Mouse (Mus musculus): Measurements from ENCODE around the gene Nlgn2. TPM values are rescaled to one million over a fixed set of nuclear protein-coding genes. Genes with fewer than 3 reads are reported as not detected.

Nlgn2 gene
- total RNA-seq, 4 experiments from 2014 or later, result 1.3 to 2.4 (median 1.7) TPM

GRCm38 (mm10) chr11:69797924-69798323 is 39.7 kb downstream of the Nlgn2 start:
- DNase-seq (ENCODE audit: low spot score in 2 of 2), result no peak

- no peak for DNase-seq (ENCODE audit: low spot score in 2 of 2)
Measured at GRCm38 (mm10) chr11:69795983-69796435, 41.6 kb downstream of the Nlgn2 start.

GRCm38 (mm10) chr11:69795168-69795982 is 42.2 kb downstream of the Nlgn2 start, which contains the start of gene Chrnb1:
Gene Chrnb1, minus strand, starts transcription at chr11:69795943.
- DNase-seq (ENCODE audit: low spot score in 2 of 2), result peak; percentile 93 to 95

- no peak for DNase-seq (ENCODE audit: low spot score in 2 of 2)
Measured at GRCm38 (mm10) chr11:69793429-69793828, 44.2 kb downstream of the Nlgn2 start.

- no peak for DNase-seq (ENCODE audit: low spot score in 2 of 2)
Measured at GRCm38 (mm10) chr11:69791420-69791819, 46.2 kb downstream of the Nlgn2 start.

- DNase-seq (ENCODE audit: low spot score in 2 of 2), result no peak
Measured at GRCm38 (mm10) chr11:69789431-69789830, 48.2 kb downstream of the Nlgn2 start.

- DNase-seq (ENCODE audit: low spot score in 2 of 2), result no peak
Measured at GRCm38 (mm10) chr11:69787306-69787705, 50.3 kb downstream of the Nlgn2 start.

- no peak for DNase-seq (ENCODE audit: low spot score in 2 of 2)
Measured at GRCm38 (mm10) chr11:69784793-69785272, 52.8 kb downstream of the Nlgn2 start.

GRCm38 (mm10) chr11:69781828-69782227 is 55.8 kb downstream of the Nlgn2 start:
- no peak for DNase-seq (ENCODE audit: low spot score in 2 of 2)

GRCm38 (mm10) chr11:69778985-69779384 is 58.6 kb downstream of the Nlgn2 start:
- DNase-seq (ENCODE audit: low spot score in 2 of 2), result no peak

- DNase-seq (ENCODE audit: low spot score in 2 of 2), result no peak
Measured at GRCm38 (mm10) chr11:69778258-69778982, 59.2 kb downstream of the Nlgn2 start.

GRCm38 (mm10) chr11:69777504-69778257 is 59.9 kb downstream of the Nlgn2 start:
- DNase-seq (ENCODE audit: low spot score in 2 of 2), result no peak

GRCm38 (mm10) chr11:69776488-69776887 is 61.1 kb downstream of the Nlgn2 start:
- no peak for DNase-seq (ENCODE audit: low spot score in 2 of 2)

- no peak for DNase-seq (ENCODE audit: low spot score in 2 of 2)
Measured at GRCm38 (mm10) chr11:69775716-69776115, 61.9 kb downstream of the Nlgn2 start.

- DNase-seq (ENCODE audit: low spot score in 2 of 2), result no peak
Measured at GRCm38 (mm10) chr11:69774961-69775360, 62.6 kb downstream of the Nlgn2 start.

Small RNAs within 50 kb of the gene (microRNA-seq; reads per million reads assigned to microRNA genes)
- gene Mir6924, result not detected

Other genes with a start within 250 kb of the Nlgn2 start
- 100 to 1,000 TPM; 333 to 372 (median 353) TPM for gene Atp1b2, start 231.8 kb downstream of the Nlgn2 start, total RNA-seq (2022)
- not detected for gene Shbg, start 219.9 kb downstream of the Nlgn2 start, total RNA-seq (2022)
- 1 to 10 TPM; 1.4 to 3.8 (median 2.7) TPM for gene Sat2, start 215.8 kb downstream of the Nlgn2 start, total RNA-seq (2022)
- gene Fxr2, start 204.8 kb downstream of the Nlgn2 start, total RNA-seq (2022), result 100 to 1,000 TPM; 104 to 114 (median 108) TPM
- gene Sox15, start 182.5 kb downstream of the Nlgn2 start, total RNA-seq (2022), result not detected
- 1 to 10 TPM; 7.3 to 8.8 (median 8.3) TPM for gene Mpdu1, start 175.1 kb downstream of the Nlgn2 start, total RNA-seq (2022)
- 1 to 10 TPM in 3 of 4 experiments, under 1 TPM in 1; 0.73 to 3.7 (median 1.4) TPM for gene Cd68, start 171.6 kb downstream of the Nlgn2 start, total RNA-seq (2022)
- 100 to 1,000 TPM in 1 of 4 experiments, 10 to 100 TPM in 3; 81.9 to 109 (median 91.5) TPM for gene Eif4a1, start 165.4 kb downstream of the Nlgn2 start, total RNA-seq (2022)
- 10 to 100 TPM; 25.7 to 29.4 (median 28.3) TPM for gene Senp3, start 155.7 kb downstream of the Nlgn2 start, total RNA-seq (2022)
- under 1 TPM in 3 of 4 experiments, not detected in 1; 0.48 to 0.56 (median 0.54) TPM for gene Tnfsf13, start 152.0 kb downstream of the Nlgn2 start, total RNA-seq (2022)
- gene Tnfsf12, start 141.9 kb downstream of the Nlgn2 start, total RNA-seq (2022), result 1 to 10 TPM; 6.0 to 9.0 (median 7.1) TPM
- 1 to 10 TPM; 1.3 to 1.7 (median 1.6) TPM for gene Tnfsfm13, start 141.7 kb downstream of the Nlgn2 start, total RNA-seq (2022)
- 10 to 100 TPM; 27.8 to 38.4 (median 35.3) TPM for gene Polr2a, start 79.1 kb downstream of the Nlgn2 start, total RNA-seq (2022)
- not detected for gene Slc35g3, start 75.8 kb downstream of the Nlgn2 start, total RNA-seq (2022)
- gene Zbtb4, start 71.9 kb downstream of the Nlgn2 start, total RNA-seq (2022), result 10 to 100 TPM; 35.6 to 40.3 (median 38.5) TPM
- 10 to 100 TPM; 25.2 to 33.8 (median 28.9) TPM for gene Chrnb1, start 41.8 kb downstream of the Nlgn2 start, total RNA-seq (2022)
- 1 to 10 TPM; 2.5 to 5.8 (median 4.0) TPM for gene Fgf11, start 35.9 kb downstream of the Nlgn2 start, total RNA-seq (2022)
- under 1 TPM; 0.17 to 0.31 (median 0.24) TPM for gene Tmem102, start 32.2 kb downstream of the Nlgn2 start, total RNA-seq (2022)
- gene Gm39566, start 22.5 kb downstream of the Nlgn2 start, total RNA-seq (2022), result not detected
- gene Spem2, start 19.3 kb downstream of the Nlgn2 start, total RNA-seq (2022), result not detected
- not detected for gene Spem1, start 15.6 kb downstream of the Nlgn2 start, total RNA-seq (2022)
- gene Tmem256, start 730 bp upstream of the Nlgn2 start, total RNA-seq (2022), result 100 to 1,000 TPM; 143 to 214 (median 181) TPM
- 10 to 100 TPM in 2 of 4 experiments, 1 to 10 TPM in 2; 8.7 to 10.6 (median 9.4) TPM for gene Plscr3, start 8.6 kb upstream of the Nlgn2 start, total RNA-seq (2022)
- gene Tnk1, start 20.9 kb upstream of the Nlgn2 start, total RNA-seq (2022), result under 1 TPM in 1 of 4 experiments, not detected in 3; 0.31 TPM
- gene Tmem95, start 40.2 kb upstream of the Nlgn2 start, total RNA-seq (2022), result not detected
- 1 to 10 TPM in 2 of 4 experiments, under 1 TPM in 2; 0.97 to 1.3 (median 1.1) TPM for gene Kctd11, start 43.6 kb upstream of the Nlgn2 start, total RNA-seq (2022)
- gene Acap1, start 57.8 kb upstream of the Nlgn2 start, total RNA-seq (2022), result under 1 TPM in 3 of 4 experiments, not detected in 1; 0.15 to 0.21 (median 0.19) TPM
- gene 2810408A11Rik, start 63.2 kb upstream of the Nlgn2 start, total RNA-seq (2022), result 1 to 10 TPM in 1 of 4 experiments, under 1 TPM in 3; 0.22 to 1.1 (median 0.57) TPM
- gene Neurl4, start 63.3 kb upstream of the Nlgn2 start, total RNA-seq (2022), result 10 to 100 TPM; 21.6 to 31.3 (median 25.5) TPM
- gene Gps2, start 76.1 kb upstream of the Nlgn2 start, total RNA-seq (2022), result 10 to 100 TPM; 38.6 to 53.2 (median 50.3) TPM
- 100 to 1,000 TPM; 443 to 477 (median 467) TPM for gene Eif5a, start 84.2 kb upstream of the Nlgn2 start, total RNA-seq (2022)
- 10 to 100 TPM in 1 of 4 experiments, 1 to 10 TPM in 3; 8.5 to 11.4 (median 9.2) TPM for gene Ybx2, start 98.0 kb upstream of the Nlgn2 start, total RNA-seq (2022)
- gene Slc2a4, start 110.4 kb upstream of the Nlgn2 start, total RNA-seq (2022), result 100 to 1,000 TPM; 397 to 490 (median 424) TPM
- gene Cldn7, start 127.0 kb upstream of the Nlgn2 start, total RNA-seq (2022), result not detected
- gene Ctdnep1, start 143.4 kb upstream of the Nlgn2 start, total RNA-seq (2022), result 100 to 1,000 TPM; 266 to 308 (median 283) TPM
- gene Elp5, start 144.7 kb upstream of the Nlgn2 start, total RNA-seq (2022), result 10 to 100 TPM; 38.8 to 40.8 (median 39.4) TPM
- gene Gabarap, start 153.4 kb upstream of the Nlgn2 start, total RNA-seq (2022), result 100 to 1,000 TPM; 186 to 216 (median 214) TPM
- 10 to 100 TPM; 20.5 to 28.5 (median 23.0) TPM for gene Phf23, start 158.0 kb upstream of the Nlgn2 start, total RNA-seq (2022)
- 1 to 10 TPM; 3.8 to 5.2 (median 4.5) TPM for gene Dvl2, start 162.8 kb upstream of the Nlgn2 start, total RNA-seq (2022)
- gene Acadvl, start 177.6 kb upstream of the Nlgn2 start, total RNA-seq (2022), result 100 to 1,000 TPM; 288 to 338 (median 299) TPM
- 1 to 10 TPM; 3.3 to 6.9 (median 4.2) TPM for gene Dlg4, start 179.2 kb upstream of the Nlgn2 start, total RNA-seq (2022)
- not detected for gene Asgr1, start 216.3 kb upstream of the Nlgn2 start, total RNA-seq (2022)